Mouse (Mus musculus): ENCODE measurements around the gene Gm12216. TPM values are rescaled to one million over a fixed set of nuclear protein-coding genes. Genes with fewer than 3 reads are reported as not detected.

Gene Gm12216
- polyA plus RNA-seq, 1 experiment from 2014 or later: 1.9 TPM

DNA sequence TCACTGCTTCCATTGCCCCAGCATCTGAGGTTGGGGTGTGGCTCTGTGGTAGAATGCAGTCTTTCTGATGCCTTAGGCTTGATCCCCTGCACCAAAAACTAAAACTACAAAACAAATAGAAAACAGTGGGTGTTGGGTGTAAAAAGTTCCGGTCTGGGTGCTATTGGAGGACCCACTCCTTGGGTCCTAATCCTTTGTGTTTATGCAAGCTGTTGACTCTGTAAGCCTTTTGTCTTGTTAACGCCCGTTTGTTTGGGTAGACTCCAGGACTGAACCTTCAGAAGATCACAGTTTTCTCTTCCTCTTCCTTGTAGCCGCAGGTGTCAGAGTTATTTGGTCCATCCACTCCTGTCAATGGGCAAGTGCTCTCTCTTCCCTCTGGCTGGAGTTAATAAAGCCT is 59.0 kb downstream of the Gm12216 start:
- DNase-seq (ENCODE audit: low spot score) (no peak), ATAC-seq (ENCODE audit: low FRiP score, low TSS enrichment) (no peak)
- no peak overlapping the region for H3K4me2 ChIP-seq (replicated peaks; ENCODE audit: low read depth)
- H3K9me3 ChIP-seq (ENCODE audit: control insufficient read depth, low read length): no peaks in the 10 kb centered on the region
- no peak overlapping the region for H3K4me3 ChIP-seq (ENCODE audit: low read depth, low read length)
- no peak overlapping the region for H3K27ac ChIP-seq (replicated peaks)
- H3K36me3 ChIP-seq (ENCODE audit: control insufficient read depth, insufficient read depth, low read length): no peaks in the 10 kb centered on the region
- H3K27me3 ChIP-seq (ENCODE audit: control insufficient read depth, insufficient read depth, low read length): no peaks in the 10 kb centered on the region
- 55% methylated on average over 4 of the region's 4 CpGs for WGBS
- no peak overlapping the region for H3K9ac ChIP-seq (ENCODE audit: low read length)
- H3K4me1 ChIP-seq (replicated peaks; ENCODE audit: control insufficient read depth, insufficient read depth): peaks cover 13% of the 10 kb centered on the region
- TF ChIP-seq CTCF (IDR thresholded peaks at IDR 0.05; ENCODE audit: low read depth) (no peak), EP300 (optimal IDR thresholded peaks at IDR 0.05) (no peak)

GRCm38 (mm10) chr11:53798041-53798711 is 60.9 kb downstream of the Gm12216 start:
- no peak for ATAC-seq (ENCODE audit: low FRiP score, low TSS enrichment)
- Histone ChIP-seq H3K9ac (ENCODE audit: low read length) (no peak overlapping the region), H3K4me1 (replicated peaks; ENCODE audit: control insufficient read depth, insufficient read depth) (peaks cover 17% of the 10 kb centered on the region), H3K36me3 (ENCODE audit: control insufficient read depth, insufficient read depth, low read length) (no peaks in the 10 kb centered on the region), H3K9me3 (ENCODE audit: control insufficient read depth, low read length) (no peaks in the 10 kb centered on the region), H3K27ac (replicated peaks) (no peak overlapping the region), H3K4me3 (ENCODE audit: low read depth, low read length) (no peak overlapping the region), H3K4me2 (replicated peaks; ENCODE audit: low read depth) (no peak overlapping the region), H3K27me3 (ENCODE audit: control insufficient read depth, insufficient read depth, low read length) (no peaks in the 10 kb centered on the region)
- 81% methylated on average over 10 of the region's 10 CpGs for WGBS
- TF ChIP-seq EP300 (optimal IDR thresholded peaks at IDR 0.05) (no peak), CTCF (IDR thresholded peaks at IDR 0.05; ENCODE audit: low read depth) (no peak)
- DNase-seq (ENCODE audit: low spot score): no peak

GRCm38 (mm10) chr11:53797386-53797920 is 61.6 kb downstream of the Gm12216 start:
- ATAC-seq (ENCODE audit: low FRiP score, low TSS enrichment) (no peak), DNase-seq (ENCODE audit: low spot score) (no peak)
- Histone ChIP-seq H3K9ac (ENCODE audit: low read length) (no peak overlapping the region), H3K4me3 (ENCODE audit: low read depth, low read length) (no peak overlapping the region), H3K36me3 (ENCODE audit: control insufficient read depth, insufficient read depth, low read length) (no peaks in the 10 kb centered on the region), H3K4me1 (replicated peaks; ENCODE audit: control insufficient read depth, insufficient read depth) (peaks cover 17% of the 10 kb centered on the region), H3K9me3 (ENCODE audit: control insufficient read depth, low read length) (no peaks in the 10 kb centered on the region), H3K27me3 (ENCODE audit: control insufficient read depth, insufficient read depth, low read length) (no peaks in the 10 kb centered on the region), H3K27ac (replicated peaks) (peak overlapping the region; percentile 74), H3K4me2 (replicated peaks; ENCODE audit: low read depth) (no peak overlapping the region)
- 38% methylated on average over 6 of the region's 6 CpGs for WGBS
- TF ChIP-seq CTCF (IDR thresholded peaks at IDR 0.05; ENCODE audit: low read depth) (no peak), EP300 (optimal IDR thresholded peaks at IDR 0.05) (no peak)

- peak; percentile 38 for DNase-seq (ENCODE audit: low spot score)
- no peaks in the 10 kb centered on the region for H3K27me3 ChIP-seq (ENCODE audit: control insufficient read depth, insufficient read depth, low read length)
- peak overlapping the region; percentile 74 for H3K27ac ChIP-seq (replicated peaks)
- no peak overlapping the region for H3K9ac ChIP-seq (ENCODE audit: low read length)
- H3K4me2 ChIP-seq (replicated peaks; ENCODE audit: low read depth): peak overlapping the region; percentile 35
- ATAC-seq (ENCODE audit: low FRiP score, low TSS enrichment): peak; percentile 47; the same call in 1 of the 2 replicates
- peaks cover 17% of the 10 kb centered on the region for H3K4me1 ChIP-seq (replicated peaks; ENCODE audit: control insufficient read depth, insufficient read depth)
- TF ChIP-seq EP300 (optimal IDR thresholded peaks at IDR 0.05) (no peak), CTCF (IDR thresholded peaks at IDR 0.05; ENCODE audit: low read depth) (no peak)
- H3K4me3 ChIP-seq (ENCODE audit: low read depth, low read length): peak overlapping the region; percentile 10; the same call in 1 of the 2 replicates
- no peaks in the 10 kb centered on the region for H3K9me3 ChIP-seq (ENCODE audit: control insufficient read depth, low read length)
- no peaks in the 10 kb centered on the region for H3K36me3 ChIP-seq (ENCODE audit: control insufficient read depth, insufficient read depth, low read length)
- 24% methylated on average over 12 of the region's 12 CpGs for WGBS
These were observed 62.5 kb downstream of the Gm12216 start for GRCm38 (mm10) chr11:53796409-53797151.

- Histone ChIP-seq H3K4me3 (ENCODE audit: low read depth, low read length) (no peak overlapping the region), H3K4me2 (replicated peaks; ENCODE audit: low read depth) (no peak overlapping the region), H3K9me3 (ENCODE audit: control insufficient read depth, low read length) (no peaks in the 10 kb centered on the region), H3K27me3 (ENCODE audit: control insufficient read depth, insufficient read depth, low read length) (no peaks in the 10 kb centered on the region), H3K9ac (ENCODE audit: low read length) (no peak overlapping the region), H3K36me3 (ENCODE audit: control insufficient read depth, insufficient read depth, low read length) (no peaks in the 10 kb centered on the region), H3K4me1 (replicated peaks; ENCODE audit: control insufficient read depth, insufficient read depth) (peaks cover 17% of the 10 kb centered on the region), H3K27ac (replicated peaks) (0 out of 2 replicates have a peak overlapping the region, but pooled peaks have one; percentile 74)
- ATAC-seq (ENCODE audit: low FRiP score, low TSS enrichment): no peak
- DNase-seq (ENCODE audit: low spot score): no peak
- TF ChIP-seq CTCF (IDR thresholded peaks at IDR 0.05; ENCODE audit: low read depth) (no peak), EP300 (optimal IDR thresholded peaks at IDR 0.05) (no peak)
- WGBS: 64% methylated on average over 8 of the region's 8 CpGs
These were observed 63.2 kb downstream of the Gm12216 start for GRCm38 (mm10) chr11:53795813-53796212.
